Mouse (Mus musculus): ENCODE data around the gene Zbtb48.
"Not testable (repeated sequence)": the region's sequence is repeated elsewhere in the genome, so short reads cannot be mapped to it uniquely, and the experiment has no call there.

The Zbtb48 gene

DNA sequence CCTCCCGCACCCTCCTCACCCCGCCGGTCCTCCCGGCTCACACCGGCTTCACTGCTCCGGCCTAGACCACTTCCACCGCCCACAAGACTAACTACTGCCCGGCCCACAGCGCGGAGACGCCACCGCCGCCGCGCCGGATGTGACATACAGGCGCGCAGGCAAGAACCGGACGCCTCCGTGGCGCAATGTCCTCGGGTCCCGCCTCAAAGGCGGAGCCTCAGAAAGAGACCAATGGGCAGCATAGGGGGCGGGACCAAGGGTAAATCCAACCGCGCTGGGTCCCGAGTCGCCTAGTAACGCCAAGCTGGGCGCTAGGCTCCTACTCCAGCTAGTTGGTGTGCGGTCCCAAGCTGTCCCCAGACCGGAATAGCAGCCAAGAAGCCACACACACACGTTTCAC lies at the start of gene Zbtb48:
Gene Zbtb48, minus strand, starts transcription at position 148 of the 400 bp plus-strand sequence.
- peak; percentile 80 for DNase-seq (ENCODE audit: low spot score)

DNA sequence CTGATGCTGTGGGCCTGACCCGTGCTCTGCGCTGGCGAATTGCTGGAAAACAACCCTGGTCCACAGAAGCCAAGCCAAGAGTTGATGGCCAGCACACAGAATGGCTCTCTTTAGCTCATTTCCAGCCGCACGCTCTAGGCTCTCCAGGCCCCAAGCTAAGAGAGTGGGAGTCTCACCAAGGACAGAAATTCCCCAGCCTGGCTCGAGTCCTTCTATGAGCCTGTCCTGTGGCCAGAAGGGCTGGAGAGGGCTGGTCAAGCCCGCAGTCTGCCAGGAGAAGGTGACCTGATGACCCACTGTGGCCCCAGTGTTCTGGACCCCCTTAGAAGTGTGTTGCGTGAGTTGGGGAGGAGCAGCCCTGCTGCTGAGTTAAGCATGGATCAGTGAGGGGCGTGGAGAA lies 49.7 kb upstream of the Zbtb48 start:
- no peak for DNase-seq (ENCODE audit: low spot score)

DNA sequence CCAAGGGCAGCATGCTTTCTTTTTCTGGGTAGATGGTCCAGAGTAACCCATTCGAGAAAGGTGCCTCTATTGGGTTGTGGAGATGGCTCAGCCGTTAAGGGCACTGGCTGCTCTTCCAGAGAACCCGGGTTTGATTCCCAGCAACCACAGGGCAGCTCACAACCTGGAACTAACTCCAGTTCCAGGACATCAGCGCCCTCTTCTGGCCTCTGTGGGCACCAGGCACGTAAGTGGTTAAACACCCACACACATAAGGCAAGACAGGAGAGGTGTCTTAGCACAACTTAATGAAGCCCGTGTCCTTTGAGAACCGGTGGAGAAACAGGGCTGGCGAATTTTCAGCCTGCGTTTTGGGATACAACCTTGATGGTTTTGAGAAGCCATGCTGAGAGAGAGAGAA lies 47.1 kb upstream of the Zbtb48 start:
- no peak for DNase-seq (ENCODE audit: low spot score)

DNA sequence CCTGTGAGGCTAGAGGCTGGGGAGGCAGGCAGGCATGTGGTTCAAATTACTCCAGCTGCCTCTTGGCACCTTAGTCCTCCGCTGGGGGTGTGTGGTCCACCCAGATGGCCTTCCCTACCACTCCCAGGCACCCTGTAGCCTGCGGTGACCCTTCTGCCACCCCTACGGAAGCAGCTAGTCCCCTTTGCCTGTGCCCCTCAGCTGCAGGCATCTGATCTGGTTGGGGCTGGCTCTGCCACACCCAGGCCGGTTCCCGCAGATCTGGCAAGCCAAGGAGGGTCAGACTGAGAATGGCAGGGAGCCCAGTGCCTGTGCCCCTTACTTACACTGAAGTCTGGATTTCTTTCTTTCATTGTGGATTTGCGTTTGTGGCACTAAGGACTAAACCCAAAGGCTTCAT lies 46.2 kb upstream of the Zbtb48 start:
- no peak for DNase-seq (ENCODE audit: low spot score)

DNA sequence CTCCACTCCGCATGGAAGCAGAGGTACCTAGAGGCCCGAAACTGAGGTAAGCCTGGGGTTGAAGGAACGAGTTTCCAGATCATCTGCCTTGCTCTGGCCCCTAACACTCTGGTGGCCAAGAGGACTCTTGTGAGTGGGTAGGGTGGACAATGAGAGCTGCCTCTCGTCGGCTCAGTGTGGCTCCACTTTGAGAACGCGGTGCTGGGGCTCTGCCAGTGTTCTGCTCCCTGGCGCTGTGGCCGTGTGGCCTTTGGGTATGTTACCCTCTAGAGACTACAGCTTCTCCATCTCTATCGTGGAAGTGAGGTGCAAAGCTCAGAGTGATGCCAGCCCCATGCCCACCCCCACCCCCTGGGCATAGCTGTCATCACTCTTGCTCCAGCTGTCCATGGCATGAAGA lies 45.2 kb upstream of the Zbtb48 start:
- no peak for DNase-seq (ENCODE audit: low spot score)

DNA sequence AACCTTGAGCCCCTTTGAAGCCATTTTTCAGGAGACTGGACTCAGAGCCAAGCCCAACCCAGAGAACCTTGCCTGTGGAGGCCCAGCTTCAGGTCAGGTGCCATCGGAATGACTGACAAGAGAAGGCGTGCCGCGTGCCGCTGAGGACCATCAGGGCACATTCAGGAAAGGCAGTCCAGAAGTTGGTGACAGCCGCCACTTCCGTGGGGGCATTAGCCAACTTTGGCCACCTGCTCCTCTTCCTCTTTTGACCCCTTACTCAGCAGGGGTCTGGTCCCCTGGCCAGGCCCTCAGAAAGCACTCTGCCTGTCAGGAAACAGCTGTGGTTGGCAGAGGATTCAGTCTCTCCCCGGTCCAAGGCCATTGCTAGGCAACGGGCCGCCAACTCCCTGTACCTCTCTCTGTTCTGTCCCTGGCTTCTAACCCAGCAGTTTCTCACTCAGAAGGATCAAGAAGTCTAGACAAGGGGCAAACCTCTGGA lies 44.7 kb upstream of the Zbtb48 start, which contains the start of gene Plekhg5:
Gene Plekhg5, plus strand, starts transcription at position 378 of the 481 bp plus-strand sequence.
- DNase-seq (ENCODE audit: low spot score), result no peak

DNA sequence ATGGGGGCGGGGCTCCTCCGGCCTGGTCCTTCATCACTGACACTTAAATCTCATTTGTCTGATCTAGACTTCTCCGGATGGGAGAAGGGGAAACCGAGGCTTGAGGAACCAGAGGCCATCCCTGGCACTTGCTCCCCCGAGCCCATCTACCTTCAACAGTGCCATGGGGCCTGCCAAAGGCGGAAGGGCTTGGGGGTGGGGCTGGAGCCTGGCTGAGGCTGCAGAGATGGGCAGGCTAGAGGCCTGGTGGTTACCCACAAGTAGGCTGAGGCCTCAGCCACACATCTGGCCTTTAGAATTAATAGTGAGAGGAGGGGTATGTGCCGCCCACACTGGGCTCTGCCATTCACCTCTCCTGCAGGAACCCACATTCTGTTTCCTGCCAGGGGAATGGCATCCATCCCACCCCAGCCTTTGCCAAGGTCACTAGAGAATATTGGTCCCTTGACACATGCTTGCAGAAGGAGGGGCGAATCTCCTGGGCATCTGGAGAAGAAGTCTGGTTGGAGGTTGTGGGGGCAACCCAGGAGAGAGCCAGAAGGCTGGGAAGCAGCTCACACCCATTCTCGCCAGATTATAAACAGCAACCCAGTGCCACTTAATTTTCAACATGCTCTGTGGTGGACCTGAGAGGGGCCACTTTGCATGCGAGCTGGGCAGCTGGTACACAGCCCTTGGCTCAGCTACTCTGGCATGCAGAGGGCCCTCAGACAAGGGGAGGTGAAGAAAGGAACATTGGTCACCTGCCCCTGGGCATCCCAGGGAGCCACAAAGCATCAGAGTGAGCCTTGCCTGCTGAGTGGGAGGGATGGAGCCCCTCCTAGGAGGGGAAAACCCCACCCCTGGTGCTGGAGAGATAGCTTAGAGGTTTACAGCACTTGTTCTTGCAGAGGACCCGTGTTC lies 43.3 kb upstream of the Zbtb48 start:
- no peak for DNase-seq (ENCODE audit: low spot score)

DNA sequence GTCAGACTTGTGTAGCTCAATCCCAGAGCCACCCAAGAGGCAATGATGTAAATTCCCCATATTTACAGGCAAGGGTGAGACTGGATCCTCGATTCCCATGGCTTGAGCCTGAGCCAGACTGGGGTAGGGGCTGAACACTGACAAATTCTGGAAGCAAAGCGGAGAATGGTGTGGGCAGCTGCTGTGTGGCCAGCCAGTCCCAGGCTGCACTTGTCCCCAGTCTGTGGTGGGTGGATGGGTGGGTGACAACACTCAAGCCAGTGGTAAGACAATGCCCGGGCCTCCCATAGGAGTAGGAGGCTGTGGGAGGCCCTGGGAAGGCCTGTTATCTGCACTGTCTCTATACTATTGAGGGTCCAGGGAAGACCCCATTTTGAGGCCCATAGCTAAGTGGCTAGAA lies 41.8 kb upstream of the Zbtb48 start:
- DNase-seq (ENCODE audit: low spot score), result no peak

DNA sequence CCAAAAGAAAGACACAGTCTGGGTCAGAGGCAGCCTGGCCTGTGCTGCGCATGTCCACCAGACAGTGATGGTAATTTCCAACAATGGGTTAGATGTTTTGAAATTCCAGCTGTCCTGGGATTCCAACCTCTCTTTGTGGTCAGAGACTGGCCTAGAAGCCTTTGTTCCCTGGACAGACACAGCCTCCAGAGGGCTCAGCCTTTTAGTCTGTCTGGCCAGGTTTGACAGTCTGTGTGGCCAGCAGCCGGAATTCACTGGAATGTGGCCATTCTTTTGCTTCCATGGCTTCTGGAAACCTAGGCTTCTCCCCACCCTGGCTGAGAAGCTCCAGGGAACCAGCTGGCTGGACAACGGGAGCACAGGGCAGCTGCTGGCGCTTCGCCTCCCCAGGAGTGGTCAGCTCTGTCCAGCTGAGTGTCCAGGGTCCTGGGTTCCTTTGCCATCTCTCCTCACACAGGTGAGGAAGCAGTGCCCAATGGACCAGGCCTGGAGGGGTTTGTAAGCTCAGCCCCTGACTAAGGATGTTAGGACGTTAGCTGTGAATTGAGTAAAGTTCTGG lies 40.8 kb upstream of the Zbtb48 start:
- no peak for DNase-seq (ENCODE audit: low spot score)

DNA sequence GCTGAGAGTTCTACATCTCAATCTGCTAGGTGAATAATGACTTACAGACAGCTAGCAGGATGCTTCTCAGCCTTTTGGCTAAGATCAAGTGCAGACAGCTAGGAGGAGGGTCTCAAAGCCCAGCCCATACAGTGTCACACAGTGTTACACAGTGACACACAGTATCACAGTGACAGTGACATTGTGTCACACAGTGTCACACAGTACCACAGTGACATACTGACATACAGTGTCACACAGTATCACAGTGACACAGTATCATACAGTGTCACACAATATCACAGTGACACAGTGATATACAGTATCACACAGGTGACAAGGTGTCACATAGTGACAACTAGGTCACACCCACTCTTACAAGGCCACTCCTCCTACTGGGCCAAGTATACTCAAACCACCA lies 39.8 kb upstream of the Zbtb48 start:
- no peak for DNase-seq (ENCODE audit: low spot score)

DNA sequence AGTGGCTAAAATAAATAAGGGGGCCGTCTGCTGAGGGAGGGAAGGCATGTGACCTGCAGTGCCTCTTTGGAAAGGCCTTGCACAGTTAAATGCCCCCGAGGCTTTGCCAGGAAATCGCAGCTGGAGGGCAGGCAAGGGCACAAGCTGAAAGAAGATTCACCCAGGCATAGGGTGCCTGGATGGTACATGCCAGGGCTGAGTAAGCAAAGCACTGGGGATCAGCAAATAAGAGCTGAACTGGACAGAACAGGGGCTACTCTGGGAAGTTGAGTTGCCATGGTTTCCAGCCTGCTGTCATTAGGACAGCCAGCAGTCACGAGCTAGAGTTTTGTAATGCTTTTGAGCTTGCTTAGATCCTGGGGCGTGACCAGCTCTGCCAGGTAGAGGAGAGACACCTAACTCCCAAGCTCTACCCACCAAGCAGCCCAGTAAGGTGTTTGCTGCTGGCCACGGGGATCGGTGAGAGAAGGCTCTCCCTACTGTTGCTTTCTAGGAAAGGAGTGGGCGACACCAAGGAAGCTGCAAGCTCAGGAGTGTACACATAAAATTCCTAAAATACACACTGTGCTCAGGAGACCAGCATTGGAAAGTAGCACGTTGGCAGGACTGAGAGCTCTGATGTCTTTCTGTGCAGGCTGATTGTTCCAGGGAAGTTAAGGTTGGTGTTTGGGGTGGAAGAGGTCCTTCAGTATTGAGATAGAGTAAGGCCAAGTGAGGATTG lies 35.1 kb upstream of the Zbtb48 start:
- DNase-seq (ENCODE audit: low spot score), result no peak

DNA sequence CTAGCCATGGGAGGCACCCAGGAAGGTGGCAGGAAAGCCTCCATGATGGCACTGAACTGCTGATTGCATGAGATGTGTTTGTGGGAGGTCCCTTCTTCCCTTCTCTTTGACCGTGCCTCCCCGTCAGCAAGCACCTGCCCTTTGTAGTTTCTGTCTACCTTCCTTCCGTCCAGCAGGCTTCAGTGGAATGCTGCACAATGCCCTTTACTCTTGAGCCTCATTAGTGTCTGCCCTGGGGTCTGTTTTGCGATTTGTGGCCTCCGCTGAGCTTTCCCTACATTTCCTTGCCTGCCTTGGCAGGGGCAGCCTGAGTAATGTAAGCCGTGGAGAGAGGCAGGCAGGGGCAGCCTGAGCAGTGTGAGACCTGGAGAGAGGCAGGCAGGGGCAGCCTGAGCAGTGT lies 17.1 kb upstream of the Zbtb48 start:
- no peak for DNase-seq (ENCODE audit: low spot score)

DNA sequence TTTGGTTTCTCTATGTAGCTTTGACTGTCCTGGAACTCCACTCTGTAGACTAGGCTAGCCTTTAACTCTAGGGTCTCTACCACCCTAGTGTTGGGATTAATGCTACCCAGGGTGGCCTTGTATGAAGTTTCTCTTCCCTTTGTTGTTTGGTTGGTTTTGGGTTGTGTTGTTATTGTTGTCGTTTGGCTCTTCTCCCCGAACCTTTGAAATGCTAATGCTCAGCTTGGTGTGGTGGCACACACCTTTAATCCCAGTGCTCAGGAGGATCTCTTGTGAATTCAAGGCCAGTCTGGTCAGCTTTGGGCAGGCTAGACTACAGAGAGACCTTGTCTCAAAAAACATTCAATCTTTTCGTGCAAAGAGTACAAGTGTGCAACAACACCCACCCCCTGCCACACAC lies 15.7 kb upstream of the Zbtb48 start:
- no peak for DNase-seq (ENCODE audit: low spot score)

DNA sequence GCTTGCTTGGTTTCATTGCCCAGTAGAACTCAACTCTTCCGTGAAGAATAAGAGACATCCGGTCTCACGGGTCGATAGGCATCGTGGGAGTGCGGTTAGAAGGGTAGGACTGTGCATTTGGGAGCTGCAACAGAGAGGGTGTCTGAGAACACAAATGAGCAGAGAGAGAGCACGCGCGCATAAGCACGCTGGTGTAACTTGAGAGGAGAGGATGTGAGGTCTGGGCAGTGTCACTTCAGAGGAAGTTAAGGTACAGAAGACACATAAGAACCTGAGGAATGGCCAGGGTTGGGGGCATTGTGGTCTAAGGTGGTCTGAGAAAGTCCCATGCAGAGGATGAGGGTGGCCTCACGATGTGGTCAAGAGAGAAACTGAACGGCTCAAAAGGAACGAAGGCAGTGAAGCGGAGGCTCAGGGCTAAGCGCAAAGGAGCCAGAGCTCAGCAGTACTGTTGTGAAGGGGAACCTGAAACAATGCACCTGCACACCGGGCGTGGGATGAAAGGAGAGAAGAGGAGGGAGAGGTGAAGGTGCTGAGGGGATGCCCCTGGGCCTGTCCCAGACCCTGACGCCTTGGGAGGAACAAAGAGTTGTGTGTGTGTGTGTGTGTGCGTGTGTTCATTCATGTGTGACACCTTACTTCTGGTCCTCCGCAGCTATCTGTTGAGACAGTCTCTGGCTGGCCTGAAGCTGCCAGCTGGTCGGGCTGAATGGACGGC lies 14.6 kb upstream of the Zbtb48 start:
- no peak for DNase-seq (ENCODE audit: low spot score)

DNA sequence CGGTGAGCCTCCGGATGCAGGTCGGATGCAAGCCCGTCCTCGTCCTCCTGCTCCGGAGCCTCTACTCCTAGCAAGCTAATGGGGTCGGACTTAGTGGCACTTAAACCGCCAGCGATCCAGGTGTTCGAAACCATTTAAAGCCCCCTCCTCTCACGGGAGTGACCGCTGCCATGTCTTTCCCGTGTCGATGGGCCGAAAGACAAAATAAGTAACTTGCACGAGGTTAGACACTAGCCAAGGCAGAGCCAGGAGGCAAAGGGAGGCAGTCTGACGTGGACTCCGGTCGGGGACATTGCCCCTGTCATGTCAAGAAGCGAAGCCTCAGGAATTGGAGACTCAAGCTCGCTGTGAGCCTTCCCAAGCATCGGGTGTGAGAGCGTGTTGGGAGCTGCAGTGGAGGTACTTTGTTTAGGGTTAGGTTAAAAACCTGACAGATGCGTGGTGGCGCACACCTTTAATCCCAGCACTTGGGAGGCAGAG lies 12.4 kb upstream of the Zbtb48 start:
- DNase-seq (ENCODE audit: low spot score), result no peak

DNA sequence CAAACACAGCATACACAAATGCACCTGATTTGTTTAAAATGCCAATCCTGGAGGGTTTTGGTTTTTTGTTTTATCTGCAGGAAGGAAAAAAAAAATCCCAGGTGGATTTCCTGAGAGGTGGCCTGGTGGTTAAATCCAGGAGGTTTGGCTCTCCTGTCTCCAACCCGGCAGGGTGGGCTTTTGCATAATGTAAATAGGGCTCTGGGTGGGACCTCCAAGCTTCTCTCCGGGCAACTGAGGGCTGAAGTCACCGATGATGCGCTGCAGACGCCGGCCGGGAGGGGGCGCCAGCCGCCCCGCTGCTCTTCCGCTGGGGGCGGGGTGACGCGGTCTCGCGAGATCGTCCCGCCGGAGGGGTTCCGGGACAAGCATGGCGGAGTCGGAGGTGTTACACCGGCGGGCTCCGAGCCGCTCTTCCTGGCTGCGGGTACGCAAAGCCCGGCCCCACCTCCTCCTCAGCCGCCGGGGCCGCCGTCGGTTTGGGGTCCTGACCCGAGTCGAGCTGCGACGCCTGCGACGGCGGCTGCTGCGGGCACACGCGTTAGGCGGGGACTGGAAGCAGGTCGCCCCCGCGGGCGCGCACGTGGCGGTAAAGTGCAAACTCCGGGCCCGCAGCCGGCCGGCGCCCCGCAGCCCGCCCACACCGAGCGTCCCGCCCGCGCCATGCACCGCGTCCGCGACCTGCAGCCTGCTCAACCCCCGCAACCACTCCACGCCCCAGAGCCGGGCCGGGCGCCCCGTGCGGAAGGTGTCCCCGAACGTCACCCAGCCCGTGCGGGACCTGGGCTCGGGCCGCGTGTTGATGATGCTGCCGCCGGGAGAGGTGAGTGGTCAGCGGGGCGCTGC lies 11.7 kb upstream of the Zbtb48 start, which contains the start of gene Nol9:
Gene Nol9, plus strand, starts transcription at position 337 of the 846 bp plus-strand sequence.
- peak; percentile 89 for DNase-seq (ENCODE audit: low spot score)

DNA sequence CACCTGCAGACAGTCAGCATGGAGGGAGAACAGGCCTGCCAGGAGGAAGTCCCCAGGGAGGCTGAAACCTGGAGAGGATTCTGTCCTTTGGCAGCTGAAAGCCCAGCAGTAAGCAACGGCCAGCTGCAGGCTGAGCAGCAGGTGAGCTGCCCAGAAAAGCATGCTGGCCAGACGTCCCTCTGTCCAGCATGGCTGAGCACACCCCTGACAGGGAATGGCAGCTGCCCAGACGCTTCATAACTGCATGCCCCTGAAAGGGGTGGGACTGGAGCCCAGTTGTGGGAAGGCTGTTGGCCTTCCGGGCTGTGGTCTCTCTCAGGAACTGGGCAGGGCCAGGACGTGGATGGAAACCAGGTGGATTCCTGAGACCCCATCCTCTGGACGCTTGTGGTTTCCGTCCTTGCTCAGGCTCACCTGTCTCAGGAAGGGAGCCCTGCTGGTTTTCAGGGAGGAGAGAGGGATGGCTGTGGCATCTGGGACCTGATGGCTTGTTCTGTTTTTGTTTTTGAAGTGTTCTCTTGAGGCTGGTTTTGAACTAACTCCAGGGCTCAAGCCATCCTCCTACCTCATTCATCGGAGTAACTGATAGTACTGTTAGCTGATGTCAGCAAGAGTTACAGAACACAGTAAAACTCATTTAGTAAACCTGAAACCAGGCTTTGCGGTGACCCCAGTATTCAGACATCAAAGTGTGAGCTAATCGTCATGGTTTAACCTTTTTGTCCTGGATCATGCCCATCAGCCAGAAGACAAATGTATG lies 10.9 kb upstream of the Zbtb48 start, which contains the start of gene Tas1r1:
Gene Tas1r1, minus strand, starts transcription at position 344 of the 760 bp plus-strand sequence.
- DNase-seq (ENCODE audit: low spot score), result no peak

DNA sequence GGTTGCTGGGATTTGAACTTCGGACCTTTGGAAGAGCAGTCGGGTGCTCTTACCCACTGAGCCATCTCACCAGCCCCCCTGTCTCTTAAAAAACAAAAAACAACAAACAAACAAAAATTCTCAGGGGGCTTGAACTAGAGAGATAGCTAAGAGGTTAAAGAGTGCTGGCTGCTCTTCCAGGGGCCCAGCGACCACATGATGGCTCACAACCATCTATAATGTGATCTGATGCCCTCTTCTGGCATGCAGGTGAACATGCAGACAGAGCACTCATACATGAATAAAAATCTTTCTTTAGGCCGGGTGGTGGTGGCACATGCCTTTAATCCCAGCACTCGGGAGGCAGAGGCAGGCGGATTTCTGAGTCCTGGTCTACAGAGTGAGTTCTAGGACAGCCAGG lies 9.0 kb upstream of the Zbtb48 start:
- DNase-seq (ENCODE audit: low spot score), result not testable (repeated sequence)

DNA sequence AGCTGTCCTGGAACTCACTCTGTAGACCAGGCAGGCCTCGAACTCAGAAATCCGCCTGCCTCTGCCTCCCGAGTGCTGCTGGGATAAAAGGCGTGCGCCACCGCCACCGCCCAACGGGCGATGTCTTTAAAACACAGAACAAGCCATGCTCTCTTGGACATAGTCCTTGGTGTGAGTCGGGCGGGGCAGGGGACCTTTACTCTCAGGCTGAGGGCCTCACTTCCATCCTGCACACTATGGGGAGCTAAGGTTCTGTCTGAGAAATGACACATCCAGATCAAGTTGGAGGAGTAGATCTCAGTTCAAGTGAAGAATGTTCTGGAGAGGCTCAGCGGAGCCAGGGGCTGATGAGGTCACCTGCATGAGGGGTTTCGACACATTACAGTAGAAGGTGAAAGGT lies 5.5 kb upstream of the Zbtb48 start:
- DNase-seq (ENCODE audit: low spot score), result no peak

DNA sequence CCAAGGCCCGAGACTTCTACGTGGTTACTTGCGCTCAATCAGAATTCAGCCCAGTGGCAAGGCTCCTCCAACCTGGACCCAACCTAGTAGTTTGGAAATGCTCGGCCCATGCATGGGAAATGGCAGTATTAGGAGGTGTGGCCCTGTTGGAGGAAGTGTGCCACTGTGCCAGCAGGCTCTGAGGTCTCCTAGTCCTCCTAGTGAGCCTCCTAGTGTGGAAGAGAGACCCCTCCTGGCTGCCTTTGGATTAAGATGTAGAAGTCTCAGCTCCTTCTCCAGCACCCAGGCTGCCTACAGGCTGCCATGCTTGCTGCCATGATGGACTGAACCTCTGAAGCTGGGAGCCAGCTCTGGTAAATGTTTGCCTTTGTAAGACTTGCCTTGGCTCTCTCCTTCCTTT lies 2.5 kb upstream of the Zbtb48 start:
- no peak for DNase-seq (ENCODE audit: low spot score)

All from ovary, postnatal 10 days (tissue).